Mouse (Mus musculus) spleen, adult 2 months (tissue): ENCODE measurements around the gene Cnn3. TPM values are rescaled to one million over a fixed set of nuclear protein-coding genes. Genes with fewer than 3 reads are reported as not detected.

Source experiments
- DNase-seq, 2 experiments: peaks; one replicate each; pipeline versions ENCODE4 v3.0.0 to v3.0.0-alpha.2; 2012 to 2021; ENCODE audit warnings: low spot score in 2 of 2, low read depth in 1 of 2
- H3K27ac ChIP-seq: fragments of 200-500 bp; 2 replicates; pipeline ENCODE4 v1.5.1; 2012; ENCODE audit warnings: low read length, inconsistent platforms; ENCODE audit not compliant: insufficient read depth
- H3K27me3 ChIP-seq: fragments of 200-500 bp; 2 replicates; pipeline ENCODE4 v1.6.1; 2012; ENCODE audit warnings: mild to moderate bottlenecking, moderate library complexity, low read length, inconsistent platforms; ENCODE audit not compliant: control insufficient read depth, insufficient read depth
- H3K36me3 ChIP-seq: fragments of 200-500 bp; 2 replicates; pipeline ENCODE4 v1.6.1; 2012; ENCODE audit warnings: mild to moderate bottlenecking, low read length, inconsistent platforms; ENCODE audit not compliant: control insufficient read depth, insufficient read depth
- H3K4me1 ChIP-seq: fragments of 200-500 bp; 2 replicates; pipeline ENCODE4 v1.6.1; 2011; ENCODE audit warnings: inconsistent platforms; ENCODE audit not compliant: control insufficient read depth, insufficient read depth, insufficient read length
- H3K4me3 ChIP-seq: fragments of 200-500 bp; 2 replicates; pipeline ENCODE4 v1.5.1; 2011; ENCODE audit warnings: mild to moderate bottlenecking, inconsistent platforms; ENCODE audit not compliant: insufficient read depth, insufficient read length; ENCODE audit errors: extremely low read depth
- CTCF ChIP-seq: fragments of 200-500 bp; IDR thresholded peaks from 2 replicates; pipeline ENCODE4 v1.5.1; 2011; ENCODE audit warnings: mild to moderate bottlenecking, inconsistent platforms; ENCODE audit not compliant: insufficient read depth, insufficient read length, insufficient replicate concordance; ENCODE audit errors: extremely low read depth
- POLR2A ChIP-seq: fragments of 200-500 bp; IDR thresholded peaks from 2 replicates; pipeline ENCODE4 v1.6.1; 2011; ENCODE audit warnings: low read depth, low read length, inconsistent platforms
- WGBS: fragments of 180-500 bp; shearing (Covaris S2); methylation state at CpG from one replicate; pipeline ENCODE4 v1.1.7; 2018; 5-methylcytosine and 5-hydroxymethylcytosine counted together
- polyA plus RNA-seq: library from polyadenylated mRNA; depleted of rRNA; stranded (reverse); fragments of >200 nt; gene quantifications from 2 replicates; pipeline ENCODE4 v1.2.3, GENCODE M21; 2012

Cnn3 gene
- polyA plus RNA-seq, 1 experiment, result 55.7 TPM

- no peak for DNase-seq
- H3K4me1 ChIP-seq, result no peaks in the 10 kb centered on the region
- WGBS, result 85% methylated on average over 12 of the region's 12 CpGs
- no peaks in the 10 kb centered on the region for H3K36me3 ChIP-seq
- no peaks in the 10 kb centered on the region for H3K27me3 ChIP-seq
- TF ChIP-seq CTCF (no peak), POLR2A (no peak)
- no peak overlapping the region for H3K27ac ChIP-seq
- no peak overlapping the region for H3K4me3 ChIP-seq
These were observed 63.3 kb downstream of the Cnn3 start for GRCm38 (mm10) chr3:121489462-121490118.

- H3K27ac ChIP-seq, result no peak overlapping the region
- H3K4me3 ChIP-seq, result no peak overlapping the region
- WGBS, result 51% methylated on average over 5 of the region's 5 CpGs
- no peaks in the 10 kb centered on the region for H3K4me1 ChIP-seq
- no peak for TF ChIP-seq CTCF
- no peak for TF ChIP-seq POLR2A
- no peaks in the 10 kb centered on the region for H3K27me3 ChIP-seq
- H3K36me3 ChIP-seq, result no peaks in the 10 kb centered on the region
- no peak for DNase-seq
These were observed 64.6 kb downstream of the Cnn3 start for GRCm38 (mm10) chr3:121490941-121491340.

GRCm38 (mm10) chr3:121492026-121492425, 65.7 kb downstream of the Cnn3 start:
- TF ChIP-seq CTCF (no peak), POLR2A (no peak)
- 81% methylated on average over 5 of the region's 5 CpGs for WGBS
- DNase-seq, result no peak

GRCm38 (mm10) chr3:121493997-121494421, 67.7 kb downstream of the Cnn3 start:
- TF ChIP-seq CTCF (no peak), POLR2A (no peak)
- 56% methylated on average over 7 of the region's 7 CpGs for WGBS

More at GRCm38 (mm10) chr3:121492026-121492425, 65.7 kb downstream of the Cnn3 start:
- Histone ChIP-seq H3K36me3 (no peaks in the 10 kb centered on the region), H3K27ac (no peak overlapping the region), H3K27me3 (no peaks in the 10 kb centered on the region), H3K4me1 (no peaks in the 10 kb centered on the region), H3K4me3 (no peak overlapping the region)

GRCm38 (mm10) chr3:121500225-121500624, 73.9 kb downstream of the Cnn3 start:
- WGBS, result 31% methylated on average over 10 of the region's 10 CpGs
- Histone ChIP-seq H3K4me1 (no peaks in the 10 kb centered on the region; the same call in 1 of the 2 replicates), H3K27ac (no peak overlapping the region), H3K4me3 (no peak overlapping the region), H3K36me3 (no peaks in the 10 kb centered on the region), H3K27me3 (no peaks in the 10 kb centered on the region)
- peak; percentile 30 to 68 for DNase-seq
- TF ChIP-seq CTCF (peak; percentile 98), POLR2A (no peak)

More at GRCm38 (mm10) chr3:121493997-121494421, 67.7 kb downstream of the Cnn3 start:
- peak overlapping the region; percentile 90 for H3K27ac ChIP-seq
- no peaks in the 10 kb centered on the region for H3K4me1 ChIP-seq
- no peaks in the 10 kb centered on the region for H3K36me3 ChIP-seq
- H3K4me3 ChIP-seq, result peak overlapping the region; percentile 49; the same call in 1 of the 2 replicates
- no peaks in the 10 kb centered on the region for H3K27me3 ChIP-seq
- no peak for DNase-seq

- no peak overlapping the region for H3K4me3 ChIP-seq
- 94% methylated on average over 5 of the region's 5 CpGs for WGBS
- no peak overlapping the region for H3K27ac ChIP-seq
- TF ChIP-seq POLR2A (no peak), CTCF (no peak)
- no peak for DNase-seq
- H3K27me3 ChIP-seq, result no peaks in the 10 kb centered on the region
- H3K4me1 ChIP-seq, result no peaks in the 10 kb centered on the region; the same call in 1 of the 2 replicates
- H3K36me3 ChIP-seq, result no peaks in the 10 kb centered on the region
These were observed 74.4 kb downstream of the Cnn3 start for GRCm38 (mm10) chr3:121500734-121501133.

GRCm38 (mm10) chr3:121504927-121505487, 78.7 kb downstream of the Cnn3 start:
- Histone ChIP-seq H3K4me3 (no peak overlapping the region), H3K4me1 (peaks cover 2% of the 10 kb centered on the region; the same call in 1 of the 2 replicates), H3K27ac (no peak overlapping the region)

More at GRCm38 (mm10) chr3:121504927-121505487, 78.7 kb downstream of the Cnn3 start:
- TF ChIP-seq POLR2A (no peak), CTCF (no peak)
- Histone ChIP-seq H3K27me3 (no peaks in the 10 kb centered on the region), H3K36me3 (no peaks in the 10 kb centered on the region)
- DNase-seq, result no peak
- WGBS, result 91% methylated on average over 8 of the region's 8 CpGs
